Mouse (Mus musculus) kidney, embryonic 16.5 days (tissue): ENCODE results near the gene Ephb1. TPM values are rescaled to one million over a fixed set of nuclear protein-coding genes. Genes with fewer than 3 reads are reported as not detected.
A peak's percentile ranks its signal among the peaks of the same experiment; 100 is the strongest.

Experiments used
- ATAC-seq: fragments of 200-750 bp; cut with Nextera tagmentation; 2 replicates; pipeline ENCODE4 v1.8.0; 2017; ENCODE audit warnings: moderate TSS enrichment; ENCODE audit not compliant: low FRiP score, low TSS enrichment
- H3K27ac ChIP-seq: fragments of 300-500 bp; sonication (generic); 2 replicates; pipeline ENCODE4 v1.5.1; 2014; ENCODE audit warnings: low read length
- H3K27me3 ChIP-seq: fragments of 300-500 bp; sonication (generic); 2 replicates; pipeline ENCODE4 v1.6.1; 2014; ENCODE audit warnings: low read length, control low read depth, mixed read lengths; ENCODE audit not compliant: insufficient read depth
- H3K36me3 ChIP-seq: fragments of 300-500 bp; sonication (generic); 2 replicates; pipeline ENCODE4 v1.6.1; 2014; ENCODE audit warnings: low read length, control low read depth, mixed read lengths; ENCODE audit not compliant: insufficient read depth
- H3K4me1 ChIP-seq: fragments of 300-500 bp; sonication (generic); 2 replicates; pipeline ENCODE4 v1.6.1; 2014; ENCODE audit warnings: low read length, control low read depth, mixed read lengths; ENCODE audit not compliant: insufficient read depth
- H3K4me2 ChIP-seq: fragments of 300-500 bp; sonication (generic); replicated peaks from 2 replicates; pipeline ENCODE4 v1.6.1; 2014; ENCODE audit warnings: low read depth, low read length
- H3K4me3 ChIP-seq: fragments of 300-500 bp; sonication (generic); 2 replicates; pipeline ENCODE4 v1.5.1; 2014; ENCODE audit warnings: mild to moderate bottlenecking, low read length
- H3K9ac ChIP-seq: fragments of 300-500 bp; sonication (generic); replicated peaks from 2 replicates; pipeline ENCODE4 v1.6.1; 2014; ENCODE audit warnings: low read length
- H3K9me3 ChIP-seq: fragments of 300-500 bp; sonication (generic); 2 replicates; pipeline ENCODE4 v1.6.1; 2016; ENCODE audit warnings: low read length, control low read depth
- WGBS: fragments of 180-500 bp; shearing (Covaris S2); extraction: QIAGEN DNeasy Blood & Tissue Kit; methylation state at CpG from one replicate; pipeline ENCODE4 v1.1.7; 2014; 5-methylcytosine and 5-hydroxymethylcytosine counted together
- polyA plus RNA-seq: library from polyadenylated mRNA; unstranded; fragments of >200 nt; fragmentation: Nextera tagmentation; extraction: Ambion mirVana; gene quantifications from 2 replicates; pipeline ENCODE4 v1.2.1, GENCODE M21; 2015

Gene Ephb1
- polyA plus RNA-seq, result 4.1 and 4.4 TPM in 2 replicates

DNA sequence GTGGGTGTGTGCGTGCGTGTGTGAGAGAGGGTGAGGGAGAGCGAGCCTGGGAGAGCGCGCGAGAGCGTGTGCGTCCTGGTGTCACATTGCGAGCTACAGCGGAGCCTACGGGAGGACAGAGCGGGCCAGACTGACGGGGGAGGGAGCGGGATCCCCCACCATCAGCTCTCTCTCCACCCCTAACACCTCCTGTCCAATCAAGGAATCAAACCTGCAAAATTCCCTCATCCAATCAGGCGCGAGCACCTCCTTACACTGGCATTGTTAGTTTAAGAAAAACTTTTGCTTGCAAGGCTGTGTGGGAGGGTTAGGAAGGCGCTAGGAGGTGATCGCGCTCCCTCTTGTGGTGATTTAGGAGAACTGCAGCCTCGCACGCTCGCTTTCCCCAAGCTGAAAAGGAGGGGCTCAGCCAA is at the start of gene Ephb1:
Ephb1 (minus strand) TSS at position 133 of the 413 bp plus-strand sequence.
- WGBS, result under 1% methylated on average over 22 of the region's 22 CpGs
- peak within 1 kb of the TSS; percentile 52 for H3K4me3 ChIP-seq
- H3K27me3 ChIP-seq, result peaks cover 77% of the 10 kb centered on the region
- H3K36me3 ChIP-seq, result no peaks in the 10 kb centered on the region
- peak within 1 kb of the TSS; percentile 29 for H3K9ac ChIP-seq
- H3K9me3 ChIP-seq, result no peaks in the 10 kb centered on the region
- ATAC-seq, result peak; percentile 97
- peak within 1 kb of the TSS; percentile 83 for H3K4me2 ChIP-seq
- H3K27ac ChIP-seq, result no peak within 1 kb of the TSS
- peaks cover 17% of the 10 kb centered on the region for H3K4me1 ChIP-seq

DNA sequence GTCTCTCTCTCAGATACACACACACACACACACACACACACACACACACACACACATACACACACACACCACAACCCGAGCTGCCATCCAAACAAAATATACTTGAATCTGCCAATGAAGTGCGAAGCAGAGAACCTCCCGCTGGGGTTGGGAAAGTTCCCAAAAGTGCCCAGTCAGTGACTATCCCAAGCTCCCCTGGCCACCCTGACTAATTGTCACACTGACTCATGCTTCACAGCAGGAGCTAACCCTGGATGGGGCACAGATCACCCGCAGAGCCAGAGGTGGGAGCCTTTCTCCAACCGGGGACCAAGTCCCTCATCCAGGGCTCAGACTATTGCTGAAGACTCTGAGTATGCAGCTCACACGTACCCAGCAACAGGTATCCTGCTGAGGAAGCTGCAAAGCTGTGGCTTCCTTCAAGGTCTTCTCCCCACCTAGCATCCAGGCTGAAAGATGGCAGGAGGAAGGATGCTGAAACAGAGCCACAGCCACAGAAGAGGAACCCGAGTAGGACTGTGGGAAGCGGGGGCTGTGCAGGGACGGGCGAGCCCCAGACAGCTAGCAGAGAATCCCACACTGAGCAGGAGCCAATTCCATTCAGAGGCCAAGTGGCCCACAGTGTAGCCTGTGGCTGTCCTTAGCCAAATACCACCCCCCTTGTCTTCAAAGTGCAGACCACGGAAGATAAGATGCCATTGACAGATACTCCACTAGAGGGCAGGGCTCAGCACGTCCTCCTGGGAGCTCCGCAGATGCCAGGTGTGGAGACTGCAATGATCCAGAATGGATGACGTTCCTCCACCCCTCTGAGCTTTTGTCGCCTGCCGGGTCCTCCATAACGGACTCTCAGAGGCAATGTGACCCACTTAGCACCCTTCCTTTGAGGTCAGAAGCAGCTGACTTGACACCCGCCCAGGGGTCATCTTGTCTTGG is 48.9 kb upstream of the Ephb1 start:
- Histone ChIP-seq H3K27ac (no peak overlapping the region), H3K4me3 (no peak overlapping the region), H3K4me1 (no peaks in the 10 kb centered on the region), H3K9ac (no peak overlapping the region), H3K4me2 (no peak overlapping the region), H3K9me3 (no peaks in the 10 kb centered on the region), H3K36me3 (no peaks in the 10 kb centered on the region), H3K27me3 (peaks cover 3% of the 10 kb centered on the region; the same call in 1 of the 2 replicates)
- ATAC-seq, result peak; percentile 49; the same call in 1 of the 2 replicates
- WGBS, result 33% methylated on average over 18 of the region's 18 CpGs

DNA sequence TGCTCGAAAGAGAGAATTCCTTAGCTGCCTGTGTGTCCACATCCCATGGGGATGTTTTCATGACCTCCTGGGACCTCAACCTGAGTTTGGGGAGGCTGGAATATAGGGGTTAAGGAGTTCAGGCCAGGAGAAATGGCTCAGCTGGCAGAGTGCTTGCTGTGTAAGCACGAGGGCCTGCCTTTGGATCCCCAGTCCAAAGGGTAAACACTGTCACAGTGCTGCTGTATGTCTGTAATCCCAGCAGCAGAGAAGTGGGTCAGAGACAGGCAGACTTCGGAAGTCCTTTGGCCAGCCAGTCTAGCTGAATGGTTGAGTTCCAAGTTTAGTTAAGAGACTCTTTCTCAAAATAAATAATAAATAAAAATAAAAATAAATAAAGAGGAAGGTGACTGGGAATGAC is 48.2 kb upstream of the Ephb1 start:
- WGBS, result 30% methylated on average over 3 of the region's 3 CpGs
- no peak for ATAC-seq
- Histone ChIP-seq H3K27ac (no peak overlapping the region), H3K4me3 (no peak overlapping the region), H3K4me2 (no peak overlapping the region), H3K36me3 (no peaks in the 10 kb centered on the region), H3K9me3 (no peaks in the 10 kb centered on the region), H3K9ac (no peak overlapping the region), H3K27me3 (peaks cover 3% of the 10 kb centered on the region; the same call in 1 of the 2 replicates), H3K4me1 (no peaks in the 10 kb centered on the region)

DNA sequence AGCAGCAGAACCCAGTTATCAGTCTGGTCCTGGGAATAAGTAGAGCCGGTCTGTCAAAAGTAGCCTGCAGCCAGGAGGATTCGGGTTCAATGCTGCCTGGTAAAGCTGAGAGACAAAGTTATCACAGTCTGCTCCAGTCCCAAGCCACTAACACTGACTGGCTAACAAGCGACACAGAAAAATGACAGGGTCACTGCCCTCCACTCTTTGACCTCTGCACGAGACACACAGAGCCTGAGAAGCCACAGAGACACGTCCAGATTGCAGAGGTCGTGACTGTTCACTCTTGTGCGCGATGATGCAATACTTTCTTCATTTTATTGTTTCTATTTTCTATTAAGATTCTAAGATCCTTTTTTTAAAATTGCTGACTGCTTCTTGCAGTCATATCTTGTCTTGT is 33.8 kb upstream of the Ephb1 start:
- H3K9me3 ChIP-seq, result peaks cover 7% of the 10 kb centered on the region; the same call in 1 of the 2 replicates
- no peak overlapping the region for H3K27ac ChIP-seq
- WGBS, result 49% methylated on average over 8 of the region's 8 CpGs
- H3K4me1 ChIP-seq, result no peaks in the 10 kb centered on the region
- H3K4me2 ChIP-seq, result no peak overlapping the region
- no peak overlapping the region for H3K9ac ChIP-seq
- no peaks in the 10 kb centered on the region for H3K36me3 ChIP-seq
- no peak for ATAC-seq
- no peaks in the 10 kb centered on the region; the same call in 1 of the 2 replicates for H3K27me3 ChIP-seq
- no peak overlapping the region for H3K4me3 ChIP-seq

DNA sequence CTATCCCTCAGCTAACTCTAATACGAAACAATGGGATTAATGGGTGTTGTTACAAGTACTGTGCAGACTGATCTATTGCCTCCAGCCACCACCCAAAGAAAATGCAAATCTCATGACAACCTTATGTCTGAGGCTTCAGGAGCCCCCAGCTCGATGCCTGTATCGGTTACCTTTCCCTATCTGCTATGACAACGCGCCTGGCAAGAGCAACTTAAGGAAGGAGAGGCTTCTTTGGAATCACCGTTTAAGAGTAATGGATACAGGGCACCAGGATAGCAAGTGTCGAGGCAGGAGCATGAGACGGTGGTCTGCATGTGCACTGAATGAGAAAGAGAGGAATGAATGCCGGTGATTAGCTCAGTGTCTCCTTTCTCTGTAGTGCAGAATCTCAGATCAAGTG is 32.3 kb upstream of the Ephb1 start:
- no peak overlapping the region for H3K27ac ChIP-seq
- H3K4me2 ChIP-seq, result no peak overlapping the region
- H3K9me3 ChIP-seq, result peaks cover 7% of the 10 kb centered on the region; the same call in 1 of the 2 replicates

DNA sequence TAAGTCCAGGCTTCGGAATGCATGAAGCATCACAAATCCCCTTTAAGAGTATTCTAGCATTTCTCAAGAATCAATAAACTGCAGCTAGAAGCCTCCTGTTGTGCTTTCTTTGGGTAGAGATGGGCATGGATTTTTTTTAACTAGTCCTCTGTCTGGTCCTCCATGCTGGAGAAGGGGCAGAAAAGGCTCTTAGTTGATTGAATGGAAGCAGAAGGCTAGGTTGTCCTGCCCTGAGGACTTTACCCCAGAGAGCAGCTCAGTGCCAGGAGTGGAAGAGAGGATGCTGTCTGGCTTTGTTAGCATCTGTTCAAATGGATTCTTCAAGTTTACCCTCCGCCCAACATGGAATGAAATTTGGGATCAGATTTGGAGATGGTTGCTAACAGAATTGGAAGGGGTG is 25.7 kb upstream of the Ephb1 start:
- no peaks in the 10 kb centered on the region for H3K36me3 ChIP-seq
- H3K9ac ChIP-seq, result no peak overlapping the region
- H3K4me2 ChIP-seq, result no peak overlapping the region
- H3K4me3 ChIP-seq, result no peak overlapping the region
- H3K27ac ChIP-seq, result no peak overlapping the region
- ATAC-seq, result no peak
- no peaks in the 10 kb centered on the region for H3K4me1 ChIP-seq
- no peaks in the 10 kb centered on the region for H3K9me3 ChIP-seq
- WGBS, result 92% methylated on average over 2 of the region's 2 CpGs
- no peaks in the 10 kb centered on the region for H3K27me3 ChIP-seq

More for the DNA sequence above, 32.3 kb upstream of the Ephb1 start:
- Histone ChIP-seq H3K4me1 (no peaks in the 10 kb centered on the region), H3K36me3 (no peaks in the 10 kb centered on the region), H3K9ac (no peak overlapping the region), H3K4me3 (no peak overlapping the region), H3K27me3 (no peaks in the 10 kb centered on the region; the same call in 1 of the 2 replicates)
- no peak for ATAC-seq
- 90% methylated on average over 9 of the region's 9 CpGs for WGBS

DNA sequence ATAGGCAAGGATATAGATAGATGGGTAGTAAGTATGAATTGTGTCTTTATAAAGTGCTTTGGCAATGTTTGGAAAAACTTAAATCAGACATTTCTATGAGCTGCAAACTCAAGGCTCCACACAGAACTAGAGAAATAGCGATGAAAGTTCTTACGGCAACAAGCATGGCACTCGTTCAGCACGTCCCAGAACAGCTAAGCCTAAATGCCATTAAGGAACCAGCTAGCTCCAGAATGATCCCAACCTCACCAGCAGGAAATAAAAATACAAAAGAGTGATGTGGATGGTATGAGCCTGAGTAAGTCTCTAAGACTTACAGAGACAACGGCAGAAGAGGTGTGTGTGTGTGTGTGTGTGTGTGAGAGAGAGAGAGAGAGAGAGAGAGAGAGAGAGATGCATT is 20.2 kb upstream of the Ephb1 start:
- WGBS, result 88% methylated on average over 5 of the region's 5 CpGs
- Histone ChIP-seq H3K4me2 (no peak overlapping the region), H3K9ac (no peak overlapping the region), H3K4me1 (no peaks in the 10 kb centered on the region), H3K27me3 (no peaks in the 10 kb centered on the region), H3K9me3 (no peaks in the 10 kb centered on the region), H3K36me3 (no peaks in the 10 kb centered on the region), H3K27ac (no peak overlapping the region), H3K4me3 (no peak overlapping the region)
- no peak for ATAC-seq

DNA sequence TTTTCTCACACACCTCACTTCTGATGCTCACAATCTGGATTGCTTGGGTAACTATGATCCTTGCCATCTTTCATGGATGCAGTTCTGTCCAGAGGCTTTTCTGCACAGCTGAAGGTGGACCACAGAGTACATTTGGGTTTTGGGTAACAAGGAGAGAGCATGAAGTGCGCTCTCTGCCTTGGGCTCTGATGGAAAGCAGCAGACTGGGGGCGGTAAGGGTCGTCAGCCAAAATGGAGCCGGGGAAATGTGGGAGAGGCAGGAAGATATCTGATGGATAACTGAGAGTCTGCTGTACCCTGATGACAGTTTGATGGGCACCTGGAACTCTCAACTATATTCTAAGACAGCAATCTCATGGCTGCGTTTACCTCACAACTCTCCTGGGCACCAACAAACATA is 19.4 kb upstream of the Ephb1 start:
- H3K4me2 ChIP-seq, result no peak overlapping the region
- no peaks in the 10 kb centered on the region for H3K36me3 ChIP-seq
- H3K4me1 ChIP-seq, result no peaks in the 10 kb centered on the region
- no peak overlapping the region for H3K4me3 ChIP-seq
- H3K27ac ChIP-seq, result no peak overlapping the region
- no peak for ATAC-seq
- no peaks in the 10 kb centered on the region for H3K9me3 ChIP-seq
- no peaks in the 10 kb centered on the region for H3K27me3 ChIP-seq
- 74% methylated on average over 5 of the region's 5 CpGs for WGBS
- no peak overlapping the region for H3K9ac ChIP-seq

DNA sequence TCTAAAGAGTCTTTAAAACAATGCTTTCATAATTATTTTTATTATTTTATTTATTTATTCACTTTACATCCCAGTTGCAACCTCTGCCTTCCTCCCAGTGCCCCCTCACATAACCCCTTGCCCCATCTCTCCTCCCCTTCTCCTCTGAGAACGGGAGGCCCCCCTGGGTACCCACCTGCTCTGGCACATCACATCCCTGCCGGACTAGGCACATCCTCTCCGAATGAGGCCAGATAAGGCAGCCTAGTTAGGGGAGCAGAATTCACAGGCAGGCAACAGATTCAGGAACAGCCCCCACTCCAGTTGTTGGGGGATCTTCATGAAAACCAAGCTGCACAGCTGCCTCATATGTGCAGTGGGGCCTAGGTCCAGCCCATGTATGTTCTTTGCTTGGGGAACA is 17.4 kb upstream of the Ephb1 start:
- no peak overlapping the region for H3K9ac ChIP-seq
- H3K4me2 ChIP-seq, result no peak overlapping the region
- no peak overlapping the region for H3K4me3 ChIP-seq
- H3K36me3 ChIP-seq, result no peaks in the 10 kb centered on the region
- ATAC-seq, result no peak
- 77% methylated on average over 3 of the region's 3 CpGs for WGBS
- H3K4me1 ChIP-seq, result no peaks in the 10 kb centered on the region
- H3K27ac ChIP-seq, result no peak overlapping the region
- H3K27me3 ChIP-seq, result no peaks in the 10 kb centered on the region
- no peaks in the 10 kb centered on the region for H3K9me3 ChIP-seq
